12 mouse cellular contexts compared by ENCODE assay signal in the genomic region with DNA sequence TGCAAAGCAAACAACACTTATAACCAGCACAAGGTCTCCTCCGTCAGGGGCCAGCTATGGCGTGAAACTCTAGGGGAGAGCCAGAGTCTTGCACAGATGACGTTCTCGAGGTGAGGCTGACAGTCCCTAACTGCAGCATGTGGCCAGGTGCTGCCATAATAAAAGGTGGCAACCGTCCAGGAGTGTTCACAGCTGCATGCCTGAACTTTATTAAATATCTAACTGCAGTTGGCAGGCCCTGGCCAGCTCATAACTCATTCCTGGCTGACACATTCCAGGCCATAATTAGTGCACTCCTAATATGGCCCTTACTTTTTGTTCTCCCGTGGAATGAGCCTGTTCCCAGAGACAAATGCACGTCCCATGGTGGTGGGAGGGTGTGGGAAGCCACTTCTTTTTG.
A peak's percentile ranks its signal among the peaks of the same experiment; 100 is the strongest.
DNase-seq lines count a peak whose midpoint lies in the region; ATAC-seq and TF ChIP-seq lines count a peak whose summit lies in the region.
"Had no signal": no experiment of that assay in that cellular context is flagged by ENCODE, and none has a peak within 500 bp of the region (broad histone marks: within the 10 kb centered on the region; RNA-seq: fewer than 3 reads in every experiment).

No protein-coding gene starts in this region.

- ATAC-seq in liver, embryonic 12.5 days, result no peak

- no peak for TF ChIP-seq POLR2A in heart, adult 2 months (IDR thresholded peaks at IDR 0.05; ENCODE audit: insufficient read depth, low read depth, low read length)

- no peak overlapping the region for H3K4me2 ChIP-seq in liver, embryonic 12.5 days
- H3K4me2 ChIP-seq: midbrain, embryonic 12.5 days had no signal

- TF ChIP-seq EP300 in heart, adult 2 months (IDR thresholded peaks at IDR 0.05; ENCODE audit: insufficient read depth, low read depth, low read length), result no peak

- no peak overlapping the region for H3K27ac ChIP-seq in liver, embryonic 12.5 days
- H3K27ac ChIP-seq in heart, adult 2 months, result peak overlapping the region; percentile 59
- H3K27ac ChIP-seq: layer of hippocampus, adult 2 months; midbrain, embryonic 12.5 days had no signal

- 51% methylated on average over 7 of the region's 7 CpGs for WGBS in liver, embryonic 12.5 days (ENCODE audit: insufficient replicate concordance)
- 29% methylated on average over 7 of the region's 7 CpGs for WGBS in heart, adult 2 months

- no peaks in the 10 kb centered on the region for H3K79me2 ChIP-seq in heart, adult 2 months (replicated peaks; ENCODE audit: control insufficient read depth, insufficient read depth, low read length)

- H3K9me3 ChIP-seq in liver, embryonic 12.5 days (replicated peaks), result no peaks in the 10 kb centered on the region
- H3K9me3 ChIP-seq: midbrain, embryonic 12.5 days had no signal

- intact Hi-C loops in heart, adult 2 months (cut with DNase I), result no loop called here

- H3K9ac ChIP-seq in liver, embryonic 12.5 days, result no peak overlapping the region
- H3K9ac ChIP-seq in heart, adult 2 months (ENCODE audit: low read depth, low read length), result no peak overlapping the region
- H3K9ac ChIP-seq: midbrain, embryonic 12.5 days had no signal

- H3K27me3 ChIP-seq in liver, embryonic 12.5 days (replicated peaks), result no peaks in the 10 kb centered on the region
- no peaks in the 10 kb centered on the region for H3K27me3 ChIP-seq in heart, adult 2 months (ENCODE audit: control insufficient read depth, insufficient read depth, low read length)
- H3K27me3 ChIP-seq: midbrain, embryonic 12.5 days had no signal

- TF ChIP-seq CTCF in heart, adult 2 months (IDR thresholded peaks at IDR 0.05), result no peak

- H3K4me1 ChIP-seq in liver, embryonic 12.5 days, result no peaks in the 10 kb centered on the region
- H3K4me1 ChIP-seq in heart, adult 2 months (ENCODE audit: control insufficient read depth, insufficient read depth, low read length), result peaks cover 6% of the 10 kb centered on the region

- H3K36me3 ChIP-seq in liver, embryonic 12.5 days, result no peaks in the 10 kb centered on the region
- H3K36me3 ChIP-seq in heart, adult 2 months (ENCODE audit: control insufficient read depth, insufficient read depth, low read length), result no peaks in the 10 kb centered on the region
- H3K36me3 ChIP-seq: midbrain, embryonic 12.5 days had no signal

- DNase-seq in liver, result peak; percentile 8
- peak; percentile 39 to 55 for DNase-seq in heart, adult 2 months
- peak; percentile 81 to 85 for DNase-seq in kidney, adult 8-10 months
- peak; percentile 28 for DNase-seq in retina, embryonic 14.5 days (ENCODE audit: low spot score)
- no peak for DNase-seq in cerebellum, adult 11 months
- no peak for DNase-seq in spleen, postnatal 14 days (ENCODE audit: low spot score in 2 of 2)
- no peak for DNase-seq in layer of hippocampus, adult 11-12 months (ENCODE audit: low spot score)
- DNase-seq: cerebellum, postnatal 36 days; spleen, adult 18-20 months had no signal

- H3K4me3 ChIP-seq in liver, embryonic 12.5 days, result no peak overlapping the region
- H3K4me3 ChIP-seq in heart, adult 2 months, result no peak overlapping the region
- H3K4me3 ChIP-seq: layer of hippocampus, adult 2 months; midbrain, embryonic 12.5 days had no signal

Comparison
In these comparisons a context has a peak if more than half of its experiments do, and no peak if none do; other contexts are left out.
1. DNase-seq: peak in liver (single experiment), heart, adult 2 months (2 of 2), kidney, adult 8-10 months (2 of 2) and retina, embryonic 14.5 days (single experiment); none in cerebellum, adult 11 months (single experiment), spleen, postnatal 14 days (0 of 2) and layer of hippocampus, adult 11-12 months (single experiment).